Mouse (Mus musculus) spleen, adult 2 months (tissue): ENCODE measurements around the gene Set.

Experiments
- CTCF ChIP-seq: fragments of 200-500 bp; IDR thresholded peaks from 2 replicates; pipeline ENCODE4 v1.5.1; 2011; ENCODE audit warnings: mild to moderate bottlenecking, inconsistent platforms; ENCODE audit not compliant: insufficient read depth, insufficient read length, insufficient replicate concordance; ENCODE audit errors: extremely low read depth
- POLR2A ChIP-seq: fragments of 200-500 bp; IDR thresholded peaks from 2 replicates; pipeline ENCODE4 v1.6.1; 2011; ENCODE audit warnings: low read depth, low read length, inconsistent platforms

- TF ChIP-seq CTCF (no peak), POLR2A (no peak)
Observed at GRCm38 (mm10) chr2:30078760-30079159, 21.6 kb downstream of the Set start.
